Mouse (Mus musculus): ENCODE results near the gene Tmem163.

DNA sequence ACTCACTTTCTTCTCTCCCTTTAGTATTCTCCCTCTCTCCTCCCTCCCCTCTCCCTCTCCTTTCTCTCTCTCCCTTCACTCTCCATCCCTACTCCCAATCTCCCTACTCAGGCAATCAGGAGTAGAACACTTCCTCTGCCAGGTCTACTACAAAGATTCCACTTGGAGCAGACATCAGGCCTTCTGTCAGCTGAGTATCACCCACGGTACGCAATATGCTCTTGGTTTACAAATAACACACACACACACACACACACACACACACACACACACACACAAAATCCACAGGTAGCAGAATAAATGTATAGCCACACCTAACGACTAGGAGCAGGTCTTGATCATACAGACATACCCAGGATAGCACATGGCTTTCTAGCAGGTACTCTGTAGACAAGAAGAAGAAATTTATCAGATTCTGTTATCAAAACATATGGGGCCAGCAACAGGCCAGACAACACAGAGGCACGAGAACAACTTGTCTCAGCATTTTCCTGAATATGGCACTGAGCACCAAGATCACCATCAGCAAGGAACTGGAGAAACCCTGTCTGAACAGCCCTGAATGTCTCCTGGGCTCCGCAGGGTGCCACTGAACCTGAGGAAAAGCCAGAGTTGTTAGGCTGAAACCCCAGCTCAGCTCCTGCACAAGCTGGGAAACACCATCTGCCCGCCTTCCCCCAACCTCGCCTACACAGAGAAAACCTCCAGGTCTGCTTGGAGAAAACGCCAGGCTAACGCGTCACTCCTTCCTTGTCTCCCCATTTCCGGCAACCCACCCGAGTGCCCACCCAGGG is 36.2 kb downstream of the Tmem163 start:
- TF ChIP-seq MYOG (IDR thresholded peaks at IDR 0.05; ENCODE audit: control insufficient read depth, extremely low read depth, insufficient read length) (no peak), CTCF (IDR thresholded peaks at IDR 0.05; ENCODE audit: control insufficient read depth, insufficient read depth, insufficient read length) (no peak), MAX (IDR thresholded peaks at IDR 0.05) (no peak), USF1 (IDR thresholded peaks at IDR 0.05; ENCODE audit: low read depth) (no peak), MYOD1 (IDR thresholded peaks at IDR 0.05; ENCODE audit: control insufficient read depth, insufficient read length, low read depth) (no peak), CEBPB (IDR thresholded peaks at IDR 0.05; ENCODE audit: low read depth) (no peak)

All from C2C12 (cell line).